Mouse (Mus musculus): ENCODE measurements at regions not wholly inside any gene's neighbourhood (a gene's known extent, or its start where the extent isn't known, plus 50 kb on each side); places are given as distances from the start of the nearest gene placed in this dataset.

DNA sequence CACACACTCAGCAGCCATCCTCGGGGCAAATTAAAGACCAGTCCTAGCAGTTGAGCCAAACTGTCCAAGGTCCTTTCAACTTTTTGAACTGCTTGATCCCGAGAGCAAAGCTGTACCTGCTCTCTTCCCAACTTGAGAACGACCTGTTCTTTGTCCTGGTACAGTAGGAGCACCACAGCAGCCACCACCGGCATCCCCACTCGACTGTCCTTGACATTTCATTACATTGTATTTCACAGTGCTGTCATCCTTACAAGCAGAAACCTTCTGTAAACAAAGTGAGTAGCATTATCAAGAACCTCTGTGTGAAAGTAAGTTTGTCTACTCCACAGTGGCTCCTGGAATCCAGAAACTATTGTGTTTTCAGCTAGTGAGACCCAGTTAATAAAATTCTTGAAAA lies 240.2 kb upstream of the Zfp462 start:
- Histone ChIP-seq H3K9me3 (ENCODE audit: low read length) (no peaks in the 10 kb centered on the region), H3K9ac (replicated peaks) (no peak overlapping the region), H3K27ac (ENCODE audit: low read depth) (no peak overlapping the region), H3K27me3 (ENCODE audit: insufficient read depth, low read length) (no peaks in the 10 kb centered on the region), H3K4me1 (ENCODE audit: insufficient read depth) (no peaks in the 10 kb centered on the region), H3K4me3 (ENCODE audit: low read depth, low read length) (no peak overlapping the region), H3K36me3 (replicated peaks; ENCODE audit: insufficient read depth, low read length) (no peaks in the 10 kb centered on the region), H3K4me2 (ENCODE audit: low read depth, low read length) (no peak overlapping the region)
- TF ChIP-seq EP300 (IDR thresholded peaks at IDR 0.05; ENCODE audit: low read depth) (no peak), CTCF (IDR thresholded peaks at IDR 0.05; ENCODE audit: low read depth) (no peak)
- ATAC-seq (no peak), DNase-seq (no peak)
- 61% methylated on average over 5 of the region's 5 CpGs for WGBS (ENCODE audit: insufficient replicate concordance)

DNA sequence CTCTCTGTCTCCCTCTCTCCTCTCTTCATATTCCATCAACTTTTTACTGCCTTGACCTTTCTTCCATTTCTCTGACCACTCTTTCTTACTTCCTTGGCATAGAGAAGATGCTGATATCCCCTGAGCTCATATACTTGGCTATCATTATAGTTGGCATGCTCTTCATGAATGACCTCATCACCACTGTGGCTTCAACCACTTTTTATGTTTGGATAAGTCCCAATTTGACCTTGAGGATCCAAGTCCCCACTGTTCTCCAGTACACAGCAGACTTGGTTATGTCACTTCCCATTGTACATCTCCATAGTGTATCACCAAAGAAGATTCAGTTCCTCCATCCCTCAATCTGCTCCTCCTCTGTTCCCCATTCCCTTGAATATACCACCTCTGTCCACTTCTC lies 235.1 kb upstream of the Zfp462 start:
- Histone ChIP-seq H3K27ac (ENCODE audit: low read depth) (no peak overlapping the region), H3K9ac (replicated peaks) (no peak overlapping the region), H3K9me3 (ENCODE audit: low read length) (no peaks in the 10 kb centered on the region), H3K4me3 (ENCODE audit: low read depth, low read length) (no peak overlapping the region), H3K27me3 (ENCODE audit: insufficient read depth, low read length) (no peaks in the 10 kb centered on the region), H3K4me2 (ENCODE audit: low read depth, low read length) (no peak overlapping the region), H3K36me3 (replicated peaks; ENCODE audit: insufficient read depth, low read length) (no peaks in the 10 kb centered on the region), H3K4me1 (ENCODE audit: insufficient read depth) (no peaks in the 10 kb centered on the region)
- DNase-seq: no peak
- ATAC-seq: no peak
- TF ChIP-seq CTCF (IDR thresholded peaks at IDR 0.05; ENCODE audit: low read depth) (no peak), EP300 (IDR thresholded peaks at IDR 0.05; ENCODE audit: low read depth) (no peak)

DNA sequence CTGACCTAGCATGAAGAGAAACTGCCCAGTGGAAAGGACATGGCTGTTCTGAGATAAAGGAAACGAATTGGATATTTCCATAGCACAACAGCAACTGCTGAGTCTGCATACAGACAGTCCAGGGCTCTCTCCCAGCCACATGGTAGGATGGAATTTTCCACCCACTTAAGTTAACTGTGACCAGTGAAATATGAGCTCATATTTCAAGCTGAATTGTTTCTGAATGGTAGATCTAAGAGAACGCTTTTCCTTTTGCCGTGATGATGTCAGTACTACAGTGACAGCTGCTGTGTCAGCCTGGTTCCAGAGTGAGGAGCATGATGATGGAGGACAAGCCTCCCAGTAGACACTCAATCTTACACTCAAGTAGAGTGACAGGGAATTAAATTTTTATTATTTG lies 231.9 kb upstream of the Zfp462 start:
- ATAC-seq (no peak), DNase-seq (no peak)
- H3K27ac ChIP-seq (ENCODE audit: low read depth): no peak overlapping the region
- no peak overlapping the region for H3K4me2 ChIP-seq (ENCODE audit: low read depth, low read length)
- no peaks in the 10 kb centered on the region for H3K36me3 ChIP-seq (replicated peaks; ENCODE audit: insufficient read depth, low read length)
- TF ChIP-seq CTCF (IDR thresholded peaks at IDR 0.05; ENCODE audit: low read depth): no peak
- TF ChIP-seq EP300 (IDR thresholded peaks at IDR 0.05; ENCODE audit: low read depth): no peak
- no peak overlapping the region for H3K4me3 ChIP-seq (ENCODE audit: low read depth, low read length)
- no peak overlapping the region for H3K9ac ChIP-seq (replicated peaks)
- H3K27me3 ChIP-seq (ENCODE audit: insufficient read depth, low read length): no peaks in the 10 kb centered on the region
- H3K9me3 ChIP-seq (ENCODE audit: low read length): no peaks in the 10 kb centered on the region
- 59% methylated on average over 3 of the region's 3 CpGs for WGBS (ENCODE audit: insufficient replicate concordance)
- no peaks in the 10 kb centered on the region for H3K4me1 ChIP-seq (ENCODE audit: insufficient read depth)

DNA sequence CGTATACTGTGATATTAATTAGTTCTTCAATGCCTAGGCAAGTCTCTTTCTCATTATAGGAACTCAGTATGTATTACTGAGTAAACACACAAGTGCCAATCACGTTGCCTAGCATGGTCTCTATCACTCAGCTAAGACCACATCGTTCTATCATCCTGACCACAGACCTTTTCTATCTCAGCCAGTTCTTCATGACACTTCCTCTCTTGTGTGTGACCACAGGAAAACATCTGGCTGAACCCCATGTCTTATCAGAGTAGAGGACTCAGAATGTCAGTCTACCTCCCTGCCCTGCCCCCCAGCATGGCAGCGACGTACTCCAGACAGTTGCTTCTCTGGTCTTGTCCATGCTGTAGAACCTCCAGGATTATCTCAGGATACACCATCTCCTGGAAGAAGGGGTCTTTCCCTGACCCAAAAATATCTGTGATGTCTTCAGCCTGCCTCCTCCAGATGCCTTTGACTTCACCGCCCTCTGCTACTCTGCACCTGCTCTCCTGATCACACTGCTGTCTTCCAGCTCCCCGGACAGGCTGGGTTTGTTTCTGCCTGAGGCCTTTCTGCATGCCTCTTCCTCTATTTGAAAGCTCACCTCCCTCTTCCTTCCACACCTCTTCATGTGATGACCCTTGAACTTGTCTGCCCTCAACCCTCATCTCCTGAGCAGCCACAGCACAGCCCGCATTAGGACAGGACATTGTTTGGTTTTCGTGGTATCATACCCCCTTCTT lies 230.1 kb upstream of the Zfp462 start:
- Histone ChIP-seq H3K4me3 (ENCODE audit: low read depth, low read length) (no peak overlapping the region), H3K4me2 (ENCODE audit: low read depth, low read length) (no peak overlapping the region), H3K4me1 (ENCODE audit: insufficient read depth) (no peaks in the 10 kb centered on the region), H3K27ac (ENCODE audit: low read depth) (no peak overlapping the region), H3K27me3 (ENCODE audit: insufficient read depth, low read length) (no peaks in the 10 kb centered on the region), H3K9me3 (ENCODE audit: low read length) (no peaks in the 10 kb centered on the region), H3K36me3 (replicated peaks; ENCODE audit: insufficient read depth, low read length) (no peaks in the 10 kb centered on the region), H3K9ac (replicated peaks) (no peak overlapping the region)
- no peak for ATAC-seq
- TF ChIP-seq CTCF (IDR thresholded peaks at IDR 0.05; ENCODE audit: low read depth) (no peak), EP300 (IDR thresholded peaks at IDR 0.05; ENCODE audit: low read depth) (no peak)
- DNase-seq: no peak
- 28% methylated on average over 9 of the region's 9 CpGs for WGBS (ENCODE audit: insufficient replicate concordance)

DNA sequence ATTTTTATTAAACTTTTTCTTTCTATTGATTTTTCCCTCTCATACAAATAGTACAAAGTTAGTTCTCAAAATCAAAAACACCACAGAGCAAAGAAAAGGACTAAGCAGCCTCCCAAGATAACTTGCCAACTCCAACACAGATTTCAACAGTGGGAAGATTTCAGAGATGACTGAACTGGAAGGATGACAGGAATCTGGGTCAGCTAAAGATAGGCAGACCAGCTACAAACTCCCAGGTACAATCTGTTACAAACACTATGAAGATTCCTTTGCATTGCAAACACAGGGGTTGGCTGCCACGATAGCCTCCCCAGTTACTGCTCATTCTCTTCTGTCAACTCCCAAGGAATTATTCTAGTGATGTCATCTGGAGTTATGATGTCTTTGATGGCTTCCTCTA lies 226.8 kb upstream of the Zfp462 start:
- no peaks in the 10 kb centered on the region for H3K27me3 ChIP-seq (ENCODE audit: insufficient read depth, low read length)
- ATAC-seq (no peak), DNase-seq (no peak)
- H3K36me3 ChIP-seq (replicated peaks; ENCODE audit: insufficient read depth, low read length): no peaks in the 10 kb centered on the region
- no peak overlapping the region for H3K4me2 ChIP-seq (ENCODE audit: low read depth, low read length)
- 70% methylated on average over 1 of the region's 1 CpGs for WGBS (ENCODE audit: insufficient replicate concordance)
- H3K9ac ChIP-seq (replicated peaks): no peak overlapping the region
- H3K4me1 ChIP-seq (ENCODE audit: insufficient read depth): no peaks in the 10 kb centered on the region
- H3K4me3 ChIP-seq (ENCODE audit: low read depth, low read length): no peak overlapping the region
- no peak for TF ChIP-seq EP300 (IDR thresholded peaks at IDR 0.05; ENCODE audit: low read depth)
- no peak for TF ChIP-seq CTCF (IDR thresholded peaks at IDR 0.05; ENCODE audit: low read depth)
- no peak overlapping the region for H3K27ac ChIP-seq (ENCODE audit: low read depth)
- no peaks in the 10 kb centered on the region for H3K9me3 ChIP-seq (ENCODE audit: low read length)

DNA sequence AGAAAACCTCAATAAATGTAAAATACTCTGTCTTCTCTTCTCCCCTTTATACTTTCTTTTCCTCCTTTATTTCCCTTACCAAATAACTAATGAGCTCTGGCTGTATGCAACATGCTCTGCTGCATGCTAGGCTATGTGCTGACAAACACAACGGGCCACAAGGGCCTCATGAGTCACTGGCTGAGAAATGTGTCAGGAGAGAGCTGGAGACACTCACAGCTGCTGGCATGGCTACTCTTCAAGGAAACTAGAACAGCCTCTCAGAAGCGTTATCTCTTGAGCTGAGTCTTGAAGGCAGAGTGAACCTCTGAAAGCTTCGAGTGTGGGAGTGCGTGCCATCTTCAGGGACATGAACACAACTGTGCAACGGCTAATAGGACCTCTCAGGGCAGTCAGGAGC lies 205.8 kb upstream of the Zfp462 start:
- Histone ChIP-seq H3K36me3 (replicated peaks; ENCODE audit: insufficient read depth, low read length) (no peaks in the 10 kb centered on the region), H3K9me3 (ENCODE audit: low read length) (no peaks in the 10 kb centered on the region), H3K27ac (ENCODE audit: low read depth) (no peak overlapping the region), H3K4me2 (ENCODE audit: low read depth, low read length) (no peak overlapping the region), H3K4me3 (ENCODE audit: low read depth, low read length) (no peak overlapping the region), H3K4me1 (ENCODE audit: insufficient read depth) (no peaks in the 10 kb centered on the region), H3K27me3 (ENCODE audit: insufficient read depth, low read length) (no peaks in the 10 kb centered on the region), H3K9ac (replicated peaks) (no peak overlapping the region)
- DNase-seq (no peak), ATAC-seq (no peak)
- 68% methylated on average over 5 of the region's 5 CpGs for WGBS (ENCODE audit: insufficient replicate concordance)
- TF ChIP-seq EP300 (IDR thresholded peaks at IDR 0.05; ENCODE audit: low read depth) (no peak), CTCF (IDR thresholded peaks at IDR 0.05; ENCODE audit: low read depth) (no peak)

DNA sequence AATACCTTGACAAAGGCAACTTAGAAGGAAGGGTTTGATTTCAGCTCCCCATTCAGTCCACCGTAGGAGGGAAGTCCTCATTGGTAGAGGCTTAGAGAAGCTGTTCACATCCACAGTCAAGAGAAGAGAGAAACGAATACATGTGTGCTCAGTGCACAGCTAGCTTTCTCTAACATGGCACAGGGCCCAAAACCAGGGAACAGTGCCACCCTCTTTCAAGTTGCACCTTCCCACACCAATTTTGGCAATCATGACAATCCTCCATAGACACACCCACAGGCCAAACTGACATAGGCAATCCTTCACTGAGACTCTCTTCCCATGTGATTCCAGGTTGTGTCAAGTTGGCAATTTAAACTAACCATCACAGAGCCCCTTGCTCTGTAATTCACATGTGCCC lies 193.4 kb upstream of the Zfp462 start:
- H3K4me3 ChIP-seq (ENCODE audit: low read depth, low read length): no peak overlapping the region
- H3K9me3 ChIP-seq (ENCODE audit: low read length): no peaks in the 10 kb centered on the region
- TF ChIP-seq EP300 (IDR thresholded peaks at IDR 0.05; ENCODE audit: low read depth) (no peak), CTCF (IDR thresholded peaks at IDR 0.05; ENCODE audit: low read depth) (no peak)
- H3K27me3 ChIP-seq (ENCODE audit: insufficient read depth, low read length): no peaks in the 10 kb centered on the region
- no peaks in the 10 kb centered on the region for H3K4me1 ChIP-seq (ENCODE audit: insufficient read depth)
- no peak overlapping the region for H3K4me2 ChIP-seq (ENCODE audit: low read depth, low read length)
- DNase-seq (no peak), ATAC-seq (no peak)
- no peaks in the 10 kb centered on the region for H3K36me3 ChIP-seq (replicated peaks; ENCODE audit: insufficient read depth, low read length)
- WGBS (ENCODE audit: insufficient replicate concordance): 73% methylated on average over 2 of the region's 2 CpGs
- H3K27ac ChIP-seq (ENCODE audit: low read depth): no peak overlapping the region
- H3K9ac ChIP-seq (replicated peaks): no peak overlapping the region

All from liver, postnatal 0 days (tissue).